Mouse (Mus musculus): ENCODE data around the gene Exoc6b.

GRCm38 (mm10) chr6:84885080-84885479 is 184.2 kb downstream of the Exoc6b start:
- no peak for TF ChIP-seq CTCF (IDR thresholded peaks at IDR 0.05; ENCODE audit: borderline replicate concordance, insufficient read depth, low read depth, low read length)
- TF ChIP-seq POLR2A (IDR thresholded peaks at IDR 0.05; ENCODE audit: borderline replicate concordance, insufficient read depth, low read length), result no peak
